Mouse (Mus musculus) heart, embryonic 10.5 days (tissue): ENCODE data around the gene Usp45. TPM values are rescaled to one million over a fixed set of nuclear protein-coding genes. Genes with fewer than 3 reads are reported as not detected.
"Not testable (repeated sequence)": the region's sequence is repeated elsewhere in the genome, so short reads cannot be mapped to it uniquely, and the experiment has no call there.

Source experiments
- DNase-seq: peaks from one replicate; pipeline ENCODE4 v3.0.0-alpha.2; 2017; ENCODE audit warnings: low spot score
- H3K27ac ChIP-seq: fragments of 300-500 bp; sonication (generic); 2 replicates; pipeline ENCODE4 v1.5.1; 2016; ENCODE audit warnings: mild to moderate bottlenecking
- H3K27me3 ChIP-seq: fragments of 300-500 bp; sonication (generic); 2 replicates; pipeline ENCODE4 v1.6.1; 2016; ENCODE audit warnings: mild to moderate bottlenecking; ENCODE audit not compliant: poor library complexity, insufficient read depth, severe bottlenecking
- H3K36me3 ChIP-seq: fragments of 300-500 bp; sonication (generic); 2 replicates; pipeline ENCODE4 v1.6.1; 2016; ENCODE audit warnings: mild to moderate bottlenecking, moderate library complexity
- H3K4me1 ChIP-seq: fragments of 300-500 bp; sonication (generic); 2 replicates; pipeline ENCODE4 v1.6.1; 2016; ENCODE audit warnings: mild to moderate bottlenecking
- H3K4me3 ChIP-seq: fragments of 300-500 bp; sonication (generic); 2 replicates; pipeline ENCODE4 v1.5.1; 2016; ENCODE audit warnings: mild to moderate bottlenecking, moderate library complexity
- H3K9me3 ChIP-seq: fragments of 300-500 bp; sonication (generic); 2 replicates; pipeline ENCODE4 v1.6.1; 2016; ENCODE audit warnings: mild to moderate bottlenecking, moderate library complexity
- WGBS: fragments of 180-500 bp; shearing (Covaris S2); methylation state at CpG from one replicate; pipeline ENCODE4 v1.1.7; 2016; 5-methylcytosine and 5-hydroxymethylcytosine counted together
- polyA plus RNA-seq: library from polyadenylated mRNA; unstranded; fragments of >200 nt; fragmentation: Nextera tagmentation; extraction: Ambion mirVana; gene quantifications from 2 replicates; pipeline ENCODE4 v1.2.1, GENCODE M21; 2016

Usp45 gene
- 8.9 and 9.5 TPM in 2 replicates for polyA plus RNA-seq

GRCm38 (mm10) chr4:21766863-21767304 lies at the start of gene Usp45, which contains the start of gene Tstd3:
Gene Usp45 (plus strand): TSS chr4:21767156.
Gene Tstd3 (minus strand): TSS chr4:21767212.
- Histone ChIP-seq H3K36me3 (no peaks in the 10 kb centered on the region), H3K4me1 (no peaks in the 10 kb centered on the region), H3K9me3 (no peaks in the 10 kb centered on the region), H3K27me3 (no peaks in the 10 kb centered on the region), H3K4me3 (peak within 1 kb of the TSS; percentile 70), H3K27ac (peak within 1 kb of the TSS; percentile 87)
- peak; percentile 93 for DNase-seq
- WGBS, result 2% methylated on average over 17 of the region's 17 CpGs

- 61% methylated on average over 7 of the region's 7 CpGs for WGBS
- H3K27me3 ChIP-seq, result no peaks in the 10 kb centered on the region; the same call in 1 of the 2 replicates
- no peak for DNase-seq
Measured at GRCm38 (mm10) chr4:21722752-21723334, 44.1 kb upstream of the Usp45 start.

DNA sequence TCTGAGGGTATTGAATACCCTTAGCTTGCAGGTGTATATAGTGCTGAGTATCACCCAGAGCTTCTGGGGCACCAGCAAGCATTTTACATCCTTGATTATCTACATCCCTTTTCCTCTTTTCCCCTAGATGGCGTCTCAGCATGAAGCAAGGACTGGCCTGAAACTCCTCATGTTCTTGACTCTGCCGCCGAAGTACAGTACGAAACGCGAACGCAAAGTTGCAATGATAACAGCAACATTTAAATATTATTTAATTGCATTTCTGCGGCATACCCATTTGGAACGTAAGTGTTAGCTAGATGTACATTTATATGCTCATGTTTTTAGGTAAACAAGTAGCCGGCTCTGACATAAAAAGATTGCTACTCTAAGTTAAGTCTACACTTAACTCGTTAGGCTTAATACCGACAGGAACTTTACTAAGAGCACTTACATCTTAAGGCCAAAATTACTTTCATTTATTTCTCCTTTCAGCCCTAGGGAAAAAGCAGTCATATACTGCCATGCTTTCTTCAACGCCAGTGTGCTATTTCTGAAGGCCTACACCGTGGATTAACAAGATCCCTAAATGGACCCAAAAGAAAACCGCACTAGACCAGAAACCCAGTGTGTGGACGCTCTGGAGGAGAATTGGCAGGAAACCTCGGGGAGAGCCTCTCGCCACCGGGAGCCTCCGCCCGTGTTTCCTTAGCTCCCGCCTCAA lies 39.9 kb upstream of the Usp45 start:
- H3K4me3 ChIP-seq, result peak overlapping the region; percentile 93
- H3K27me3 ChIP-seq, result no peaks in the 10 kb centered on the region
- peak overlapping the region; percentile 92 for H3K27ac ChIP-seq
- no peaks in the 10 kb centered on the region for H3K9me3 ChIP-seq
- peaks cover 6% of the 10 kb centered on the region; the same call in 1 of the 2 replicates for H3K4me1 ChIP-seq
- no peaks in the 10 kb centered on the region; the same call in 1 of the 2 replicates for H3K36me3 ChIP-seq
- DNase-seq, result no peak
- WGBS, result 2% methylated on average over 22 of the region's 22 CpGs

More at GRCm38 (mm10) chr4:21722752-21723334, 44.1 kb upstream of the Usp45 start:
- H3K9me3 ChIP-seq, result no peaks in the 10 kb centered on the region
- no peaks in the 10 kb centered on the region for H3K4me1 ChIP-seq
- no peaks in the 10 kb centered on the region for H3K36me3 ChIP-seq
- no peak overlapping the region for H3K27ac ChIP-seq
- no peak overlapping the region for H3K4me3 ChIP-seq

DNA sequence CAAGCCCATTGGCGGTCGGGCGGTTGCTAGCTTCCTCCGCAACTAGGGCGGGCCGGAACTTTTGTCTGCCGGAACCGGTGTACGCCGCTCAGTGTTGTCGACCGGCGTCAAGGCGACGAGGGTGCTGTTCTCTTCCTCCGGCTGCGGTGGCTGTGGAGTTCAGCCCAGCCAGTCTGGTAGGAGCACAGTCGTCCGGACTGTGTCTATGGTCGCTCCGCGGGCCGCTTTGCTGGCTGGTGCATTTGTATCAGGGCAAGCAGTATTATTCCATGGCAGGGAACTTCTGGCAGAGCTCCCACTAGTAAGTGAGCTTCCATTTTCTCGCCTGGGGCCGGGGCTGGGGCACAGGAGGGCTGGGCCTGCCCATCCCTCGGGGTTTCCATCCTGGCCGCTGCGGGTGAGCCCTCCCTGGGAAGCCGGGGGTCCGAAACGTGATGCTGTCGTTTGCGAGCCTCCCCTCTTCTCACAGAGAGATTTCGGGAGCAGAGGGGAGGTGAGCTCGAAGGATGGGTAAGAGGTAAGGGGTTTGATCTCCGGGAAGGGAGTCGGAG lies 39.3 kb upstream of the Usp45 start, which contains the start of gene Ccnc:
Gene Ccnc (plus strand): TSS at position 87 of the 551 bp plus-strand sequence.
- H3K27me3 ChIP-seq, result no peaks in the 10 kb centered on the region
- DNase-seq, result peak; percentile 97
- H3K4me1 ChIP-seq, result peaks cover 6% of the 10 kb centered on the region; the same call in 1 of the 2 replicates
- no peaks in the 10 kb centered on the region for H3K9me3 ChIP-seq
- peak within 1 kb of the TSS; percentile 93 for H3K4me3 ChIP-seq
- H3K27ac ChIP-seq, result peak within 1 kb of the TSS; percentile 92
- peaks cover under 1% of the 10 kb centered on the region; the same call in 1 of the 2 replicates for H3K36me3 ChIP-seq
- under 1% methylated on average over 37 of the region's 37 CpGs for WGBS

GRCm38 (mm10) chr4:21739169-21739568 lies 27.8 kb upstream of the Usp45 start:
- H3K4me1 ChIP-seq, result no peaks in the 10 kb centered on the region
- H3K27me3 ChIP-seq, result no peaks in the 10 kb centered on the region
- H3K4me3 ChIP-seq, result no peak overlapping the region
- H3K27ac ChIP-seq, result no peak overlapping the region
- H3K36me3 ChIP-seq, result peaks cover 28% of the 10 kb centered on the region
- no peak for DNase-seq
- H3K9me3 ChIP-seq, result no peaks in the 10 kb centered on the region
- 92% methylated on average over 4 of the region's 4 CpGs for WGBS

- not testable (repeated sequence) for H3K4me3 ChIP-seq, H3K9me3 ChIP-seq
- WGBS, result 91% methylated on average over 8 of the region's 8 CpGs
Measured at GRCm38 (mm10) chr4:21744142-21744541, 22.8 kb upstream of the Usp45 start.

DNA sequence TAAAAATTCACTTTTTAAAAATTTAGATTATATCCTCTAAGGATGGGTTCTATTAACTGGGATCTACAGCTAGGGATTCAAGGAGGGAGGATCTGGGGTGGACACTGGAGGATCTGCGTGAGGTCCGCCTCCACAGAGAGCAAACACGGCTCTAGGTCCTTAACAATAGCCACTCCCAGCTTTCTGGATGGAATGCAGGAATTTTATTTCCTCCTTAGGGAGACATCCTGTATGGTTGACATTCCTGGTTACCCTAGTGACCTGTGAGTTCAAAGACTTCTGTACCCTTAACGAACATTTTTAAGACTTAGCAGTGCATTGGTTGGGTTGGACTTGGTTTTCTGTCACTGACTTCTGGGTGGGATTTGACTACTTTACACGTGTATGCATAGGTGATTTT lies 21.2 kb upstream of the Usp45 start:
- H3K27ac ChIP-seq, result no peak overlapping the region
- no peaks in the 10 kb centered on the region for H3K4me1 ChIP-seq
- WGBS, result 73% methylated on average over 5 of the region's 5 CpGs
- DNase-seq, result no peak
- H3K9me3 ChIP-seq, result no peaks in the 10 kb centered on the region
- no peak overlapping the region for H3K4me3 ChIP-seq
- H3K27me3 ChIP-seq, result no peaks in the 10 kb centered on the region
- H3K36me3 ChIP-seq, result peaks cover 23% of the 10 kb centered on the region

More at GRCm38 (mm10) chr4:21744142-21744541, 22.8 kb upstream of the Usp45 start:
- not testable (repeated sequence) for H3K27me3 ChIP-seq, H3K4me1 ChIP-seq, H3K27ac ChIP-seq, DNase-seq
- H3K36me3 ChIP-seq, result peaks cover 26% of the 10 kb centered on the region

DNA sequence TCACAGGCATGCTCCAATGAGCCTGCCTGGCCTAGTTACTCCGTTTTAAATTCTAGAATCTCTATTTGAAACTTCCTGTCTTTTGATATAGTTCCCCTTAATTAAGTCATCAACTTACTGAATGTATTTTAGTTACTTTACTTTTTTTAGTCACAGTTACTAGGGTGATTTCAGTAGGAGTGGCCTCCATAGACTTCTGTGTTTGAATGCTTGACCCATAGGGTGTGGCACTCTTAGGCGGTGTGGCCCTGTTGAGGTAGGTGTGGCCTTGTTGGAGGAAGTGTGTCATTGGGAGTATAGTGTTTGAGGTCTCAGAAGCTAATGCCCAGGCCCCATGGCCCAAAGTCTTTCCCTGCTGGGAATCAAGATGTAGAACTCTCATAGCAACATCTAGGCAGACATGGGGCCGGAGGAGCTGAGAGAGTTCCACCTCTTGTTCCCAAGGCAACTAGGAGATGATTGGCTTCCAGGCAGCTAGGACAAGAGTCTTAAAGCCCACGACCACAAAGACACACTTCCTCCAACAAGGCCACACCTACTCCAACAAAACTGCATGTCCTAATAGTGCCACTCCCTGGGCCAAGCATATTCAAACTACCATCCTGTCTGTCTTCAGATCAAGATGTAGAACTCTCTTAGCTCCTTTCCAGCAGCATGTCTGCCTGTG lies 11.7 kb upstream of the Usp45 start:
- peaks cover 15% of the 10 kb centered on the region for H3K36me3 ChIP-seq
- H3K4me3 ChIP-seq, result no peak overlapping the region
- H3K4me1 ChIP-seq, result no peaks in the 10 kb centered on the region
- H3K27me3 ChIP-seq, result no peaks in the 10 kb centered on the region
- no peak overlapping the region for H3K27ac ChIP-seq
- DNase-seq, result no peak
- 68% methylated on average over 4 of the region's 4 CpGs for WGBS
- H3K9me3 ChIP-seq, result no peaks in the 10 kb centered on the region

DNA sequence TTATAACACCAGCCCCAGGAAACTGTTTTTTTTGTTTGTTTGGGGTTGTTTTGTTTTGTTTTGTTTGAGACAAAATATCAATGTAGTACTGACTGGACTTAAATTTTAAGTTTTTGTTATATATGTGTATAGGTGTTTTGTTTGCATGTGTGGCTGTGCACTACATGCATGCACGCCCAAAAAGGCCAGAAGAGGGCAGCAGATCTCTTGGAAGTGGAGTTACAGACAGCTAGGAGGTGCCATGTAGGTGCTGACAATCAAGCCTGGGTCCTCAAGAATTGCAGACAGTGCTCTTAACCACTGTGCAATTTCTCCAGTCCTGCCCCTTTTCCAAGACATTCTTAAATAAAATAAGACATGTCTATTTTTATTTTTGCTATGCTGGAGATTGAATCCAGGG lies 8.1 kb upstream of the Usp45 start:
- DNase-seq, result no peak
- no peak overlapping the region for H3K27ac ChIP-seq
- WGBS, result 58% methylated on average over 1 of the region's 1 CpGs

GRCm38 (mm10) chr4:21761416-21762160 lies 5.4 kb upstream of the Usp45 start:
- no peaks in the 10 kb centered on the region for H3K4me1 ChIP-seq
- H3K4me3 ChIP-seq, result no peak overlapping the region
- H3K27me3 ChIP-seq, result no peaks in the 10 kb centered on the region
- H3K9me3 ChIP-seq, result no peaks in the 10 kb centered on the region
- no peak overlapping the region for H3K27ac ChIP-seq
- H3K36me3 ChIP-seq, result peaks cover 15% of the 10 kb centered on the region
- DNase-seq, result no peak
- 88% methylated on average over 9 of the region's 9 CpGs for WGBS

More for the DNA sequence above, 8.1 kb upstream of the Usp45 start:
- Histone ChIP-seq H3K27me3 (no peaks in the 10 kb centered on the region), H3K36me3 (peaks cover 15% of the 10 kb centered on the region), H3K4me1 (no peaks in the 10 kb centered on the region), H3K4me3 (no peak overlapping the region), H3K9me3 (no peaks in the 10 kb centered on the region)

- no peaks in the 10 kb centered on the region for H3K4me1 ChIP-seq
- H3K27ac ChIP-seq, result no peak overlapping the region
- H3K9me3 ChIP-seq, result no peaks in the 10 kb centered on the region
- H3K36me3 ChIP-seq, result peaks cover 8% of the 10 kb centered on the region
- WGBS, result 75% methylated on average over 4 of the region's 4 CpGs
- H3K4me3 ChIP-seq, result no peak overlapping the region
- DNase-seq, result no peak
- no peaks in the 10 kb centered on the region for H3K27me3 ChIP-seq
Measured at GRCm38 (mm10) chr4:21763827-21764226, 3.1 kb upstream of the Usp45 start.

DNA sequence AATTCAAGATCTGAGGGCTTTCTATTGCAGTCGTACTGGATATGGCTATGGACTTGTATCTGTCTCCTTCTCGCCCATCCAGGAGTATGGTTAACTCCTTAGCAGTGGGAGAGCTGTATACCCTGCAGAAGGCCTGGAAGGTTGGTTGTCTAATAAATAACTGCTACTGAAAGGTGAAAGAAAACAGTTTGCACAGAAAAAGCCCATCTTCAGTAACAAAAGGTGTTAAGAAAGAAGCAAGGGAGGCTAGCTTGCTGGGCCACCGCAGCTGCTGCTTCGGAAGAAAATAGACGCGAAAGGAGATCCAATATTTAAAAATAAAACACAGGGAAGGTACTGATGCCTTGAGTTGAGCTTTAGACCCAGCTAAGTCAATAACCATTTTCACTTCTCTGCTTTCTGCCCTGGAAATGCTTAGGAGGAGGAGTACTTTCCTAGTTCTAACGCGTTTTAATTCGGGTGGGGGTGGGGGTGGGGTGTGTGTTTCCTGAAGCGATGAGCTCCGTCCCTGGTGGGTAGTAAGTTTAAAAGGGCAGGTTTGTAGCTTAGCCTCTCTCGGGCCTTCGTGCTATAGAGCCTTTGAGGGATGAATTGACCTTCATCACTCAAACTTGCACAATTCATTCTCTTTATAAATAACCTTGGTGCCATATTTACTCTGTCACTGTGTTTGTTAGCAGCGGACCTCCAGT lies 639 bp upstream of the Usp45 start:
- 25% methylated on average over 14 of the region's 14 CpGs for WGBS
- Histone ChIP-seq H3K36me3 (no peaks in the 10 kb centered on the region), H3K9me3 (no peaks in the 10 kb centered on the region), H3K4me1 (no peaks in the 10 kb centered on the region), H3K27ac (peak overlapping the region; percentile 87), H3K4me3 (peak overlapping the region; percentile 70), H3K27me3 (no peaks in the 10 kb centered on the region)
- DNase-seq, result no peak
